Mouse (Mus musculus): ENCODE data around the gene Cacnb1. TPM values are rescaled to one million over a fixed set of nuclear protein-coding genes. Genes with fewer than 3 reads are reported as not detected.
A peak's percentile ranks its signal among the peaks of the same experiment; 100 is the strongest.

Cacnb1 gene
- total RNA-seq, 2 experiments from 2014 or later, result 0.98 TPM; not detected in 1

- no peak for ATAC-seq (replicated peaks; ENCODE audit: low FRiP score, low TSS enrichment, poor library complexity, severe bottlenecking)
These were observed 21.2 kb upstream of the Cacnb1 start for GRCm38 (mm10) chr11:98044074-98044473.

GRCm38 (mm10) chr11:98042741-98043140 is 19.9 kb upstream of the Cacnb1 start:
- ATAC-seq (replicated peaks; ENCODE audit: low FRiP score, low TSS enrichment, poor library complexity, severe bottlenecking), result no peak

- ATAC-seq (replicated peaks; ENCODE audit: low FRiP score, low TSS enrichment, poor library complexity, severe bottlenecking), result no peak
These were observed 18.1 kb upstream of the Cacnb1 start for GRCm38 (mm10) chr11:98040975-98041374.

- no peak for ATAC-seq (replicated peaks; ENCODE audit: low FRiP score, low TSS enrichment, poor library complexity, severe bottlenecking)
These were observed 15.0 kb upstream of the Cacnb1 start for GRCm38 (mm10) chr11:98037871-98038270.

- ATAC-seq (replicated peaks; ENCODE audit: low FRiP score, low TSS enrichment, poor library complexity, severe bottlenecking), result no peak
These were observed 13.1 kb upstream of the Cacnb1 start for GRCm38 (mm10) chr11:98035977-98036377.

GRCm38 (mm10) chr11:98034840-98035239 is 12.0 kb upstream of the Cacnb1 start:
- no peak for ATAC-seq (replicated peaks; ENCODE audit: low FRiP score, low TSS enrichment, poor library complexity, severe bottlenecking)

- ATAC-seq (replicated peaks; ENCODE audit: low FRiP score, low TSS enrichment, poor library complexity, severe bottlenecking), result no peak
These were observed 11.2 kb upstream of the Cacnb1 start for GRCm38 (mm10) chr11:98034061-98034460.

- peak; percentile 45; the same call in 1 of the 2 replicates for ATAC-seq (replicated peaks; ENCODE audit: low FRiP score, low TSS enrichment, poor library complexity, severe bottlenecking)
These were observed 8.6 kb upstream of the Cacnb1 start for GRCm38 (mm10) chr11:98031443-98031770.

GRCm38 (mm10) chr11:98030701-98031442 is 8.0 kb upstream of the Cacnb1 start:
- ATAC-seq (replicated peaks; ENCODE audit: low FRiP score, low TSS enrichment, poor library complexity, severe bottlenecking), result 0 out of 2 replicates have a peak, but pooled peaks have one; percentile 4

GRCm38 (mm10) chr11:98027785-98028184 is 5.0 kb upstream of the Cacnb1 start:
- ATAC-seq (replicated peaks; ENCODE audit: low FRiP score, low TSS enrichment, poor library complexity, severe bottlenecking), result no peak

GRCm38 (mm10) chr11:98027297-98027688 is 4.5 kb upstream of the Cacnb1 start:
- no peak for ATAC-seq (replicated peaks; ENCODE audit: low FRiP score, low TSS enrichment, poor library complexity, severe bottlenecking)

- ATAC-seq (replicated peaks; ENCODE audit: low FRiP score, low TSS enrichment, poor library complexity, severe bottlenecking), result peak; percentile 78
These were observed 3.9 kb upstream of the Cacnb1 start, which contains the start of gene Rpl19 for GRCm38 (mm10) chr11:98026570-98027296. TSS of gene Rpl19 (plus strand) at chr11:98026710.

GRCm38 (mm10) chr11:98026248-98026569 is 3.4 kb upstream of the Cacnb1 start:
- no peak; the same call in 1 of the 2 replicates for ATAC-seq (replicated peaks; ENCODE audit: low FRiP score, low TSS enrichment, poor library complexity, severe bottlenecking)

GRCm38 (mm10) chr11:98024516-98024915 is 1.7 kb upstream of the Cacnb1 start:
- ATAC-seq (replicated peaks; ENCODE audit: low FRiP score, low TSS enrichment, poor library complexity, severe bottlenecking), result no peak

GRCm38 (mm10) chr11:98022253-98022554 is 630 bp downstream of the Cacnb1 start:
- peak; percentile 18; the same call in 1 of the 2 replicates for ATAC-seq (replicated peaks; ENCODE audit: low FRiP score, low TSS enrichment, poor library complexity, severe bottlenecking)

- ATAC-seq (replicated peaks; ENCODE audit: low FRiP score, low TSS enrichment, poor library complexity, severe bottlenecking), result no peak
These were observed 1.1 kb downstream of the Cacnb1 start for GRCm38 (mm10) chr11:98021565-98022252.

GRCm38 (mm10) chr11:98021118-98021517 is 1.7 kb downstream of the Cacnb1 start:
- ATAC-seq (replicated peaks; ENCODE audit: low FRiP score, low TSS enrichment, poor library complexity, severe bottlenecking), result no peak

- no peak for ATAC-seq (replicated peaks; ENCODE audit: low FRiP score, low TSS enrichment, poor library complexity, severe bottlenecking)
These were observed 2.1 kb downstream of the Cacnb1 start for GRCm38 (mm10) chr11:98020710-98021109.

- no peak for ATAC-seq (replicated peaks; ENCODE audit: low FRiP score, low TSS enrichment, poor library complexity, severe bottlenecking)
These were observed 2.8 kb downstream of the Cacnb1 start for GRCm38 (mm10) chr11:98019883-98020610.
